Mouse (Mus musculus) stomach, embryonic 15.5 days (tissue): ENCODE results near the gene Shbg. TPM values are rescaled to one million over a fixed set of nuclear protein-coding genes. Genes with fewer than 3 reads are reported as not detected.
A peak's percentile ranks its signal among the peaks of the same experiment; 100 is the strongest.

Experiments
- ATAC-seq: fragments of 200-750 bp; cut with Nextera tagmentation; 2 replicates; pipeline ENCODE4 v1.8.0; 2017; ENCODE audit warnings: low read depth, moderate number of reproducible peaks, moderate TSS enrichment; ENCODE audit not compliant: insufficient read depth, low FRiP score
- H3K27ac ChIP-seq: fragments of 300-500 bp; sonication (generic); 2 replicates; pipeline ENCODE4 v1.5.1; 2015; ENCODE audit warnings: mild to moderate bottlenecking, inconsistent platforms
- H3K27me3 ChIP-seq: fragments of 300-500 bp; sonication (generic); replicated peaks from 2 replicates; pipeline ENCODE4 v1.6.1; 2015; ENCODE audit warnings: inconsistent platforms
- H3K36me3 ChIP-seq: fragments of 300-500 bp; sonication (generic); 2 replicates; pipeline ENCODE4 v1.6.1; 2015; ENCODE audit warnings: inconsistent platforms
- H3K4me1 ChIP-seq: fragments of 300-500 bp; sonication (generic); 2 replicates; pipeline ENCODE4 v1.6.1; 2015; ENCODE audit warnings: inconsistent platforms
- H3K4me2 ChIP-seq: fragments of 300-500 bp; sonication (generic); 2 replicates; pipeline ENCODE4 v1.6.1; 2015; ENCODE audit warnings: mild to moderate bottlenecking, inconsistent platforms
- H3K4me3 ChIP-seq: fragments of 300-500 bp; sonication (generic); replicated peaks from 2 replicates; pipeline ENCODE4 v1.5.1; 2015; ENCODE audit warnings: inconsistent platforms
- H3K9ac ChIP-seq: fragments of 300-500 bp; sonication (generic); 2 replicates; pipeline ENCODE4 v1.6.1; 2015; ENCODE audit warnings: inconsistent platforms
- H3K9me3 ChIP-seq: fragments of 300-500 bp; sonication (generic); 2 replicates; pipeline ENCODE4 v1.6.1; 2016; ENCODE audit warnings: inconsistent platforms
- WGBS: fragments of 180-500 bp; shearing (Covaris S2); methylation state at CpG from one replicate; pipeline ENCODE4 v1.1.7; 2015; 5-methylcytosine and 5-hydroxymethylcytosine counted together
- polyA plus RNA-seq: library from polyadenylated mRNA; unstranded; fragments of >200 nt; fragmentation: Nextera tagmentation; extraction: Ambion mirVana; gene quantifications from 2 replicates; pipeline ENCODE4 v1.2.1, GENCODE M21; 2015

Gene Shbg
- polyA plus RNA-seq, result 0.99 and 2.1 TPM in 2 replicates

DNA sequence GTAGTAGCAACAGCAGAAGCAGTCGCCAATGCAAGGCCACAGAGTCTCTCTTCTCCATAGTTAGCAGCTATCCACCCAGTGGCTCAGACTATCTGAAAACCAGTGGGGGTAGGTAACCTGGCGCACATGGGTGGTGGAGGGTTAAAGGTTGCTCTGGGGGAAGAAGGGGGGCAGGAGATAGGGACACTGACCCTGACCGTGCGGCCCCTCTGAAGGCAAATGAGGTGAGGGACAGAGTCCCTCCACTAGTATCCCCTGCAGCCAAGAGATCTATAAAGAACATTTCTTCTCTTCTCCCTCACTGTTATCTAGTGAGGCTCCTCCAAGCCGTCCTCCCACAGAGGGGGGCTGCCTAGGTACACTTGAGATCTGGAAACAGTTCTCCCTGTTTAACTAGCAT is at the start of gene Shbg:
Shbg (minus strand) TSS at position 101 of the 400 bp plus-strand sequence.
- WGBS, result 48% methylated on average over 5 of the region's 5 CpGs
- H3K9me3 ChIP-seq, result no peaks in the 10 kb centered on the region
- H3K4me3 ChIP-seq, result no peak within 1 kb of the TSS
- no peak within 1 kb of the TSS for H3K9ac ChIP-seq
- no peaks in the 10 kb centered on the region for H3K36me3 ChIP-seq
- no peaks in the 10 kb centered on the region for H3K27me3 ChIP-seq
- H3K4me2 ChIP-seq, result no peak within 1 kb of the TSS
- no peak for ATAC-seq
- no peak within 1 kb of the TSS for H3K27ac ChIP-seq
- 0 out of 2 replicates have a peak, but pooled peaks cover 9% of the 10 kb centered on the region for H3K4me1 ChIP-seq

DNA sequence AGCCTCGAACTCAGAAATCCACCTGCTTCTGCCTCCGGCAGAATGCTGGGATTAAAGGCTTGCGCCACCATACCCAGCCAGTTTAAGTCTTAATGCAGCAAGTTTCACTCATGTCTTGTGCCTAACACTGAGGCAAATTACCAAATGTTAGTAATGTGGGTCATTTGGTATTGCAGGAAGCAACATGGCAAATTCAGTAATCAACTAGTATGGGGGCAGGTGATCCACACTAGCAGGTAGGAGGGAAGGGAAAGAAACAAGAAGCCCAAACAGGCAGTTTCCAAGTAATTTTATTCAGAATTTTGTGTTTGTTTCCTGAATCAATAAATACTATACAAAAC is 48.9 kb upstream of the Shbg start:
- Histone ChIP-seq H3K4me2 (no peak overlapping the region), H3K27ac (peak overlapping the region; percentile 17; the same call in 1 of the 2 replicates), H3K36me3 (peaks cover 50% of the 10 kb centered on the region), H3K4me1 (peaks cover 20% of the 10 kb centered on the region), H3K27me3 (no peaks in the 10 kb centered on the region), H3K9me3 (no peaks in the 10 kb centered on the region), H3K9ac (no peak overlapping the region), H3K4me3 (no peak overlapping the region)
- WGBS, result 72% methylated on average over 3 of the region's 3 CpGs
- no peak for ATAC-seq

GRCm38 (mm10) chr11:69665961-69666664 is 48.4 kb upstream of the Shbg start, which contains the start of gene Cd68:
Gene Cd68, minus strand, starts transcription at chr11:69666153.
- peaks cover 50% of the 10 kb centered on the region for H3K36me3 ChIP-seq
- no peaks in the 10 kb centered on the region for H3K9me3 ChIP-seq
- 22% methylated on average over 7 of the region's 7 CpGs for WGBS
- peak within 1 kb of the TSS; percentile 8; the same call in 1 of the 2 replicates for H3K4me2 ChIP-seq
- no peak within 1 kb of the TSS for H3K4me3 ChIP-seq
- H3K4me1 ChIP-seq, result peaks cover 25% of the 10 kb centered on the region
- H3K27me3 ChIP-seq, result no peaks in the 10 kb centered on the region
- ATAC-seq, result no peak
- H3K9ac ChIP-seq, result no peak within 1 kb of the TSS
- H3K27ac ChIP-seq, result peak within 1 kb of the TSS; percentile 59; the same call in 1 of the 2 replicates

GRCm38 (mm10) chr11:69665457-69665960 is 47.8 kb upstream of the Shbg start:
- no peak overlapping the region for H3K9ac ChIP-seq
- peak overlapping the region; percentile 8; the same call in 1 of the 2 replicates for H3K4me2 ChIP-seq
- 68% methylated on average over 9 of the region's 9 CpGs for WGBS
- no peak overlapping the region for H3K4me3 ChIP-seq
- ATAC-seq, result no peak
- peaks cover 26% of the 10 kb centered on the region for H3K4me1 ChIP-seq
- no peaks in the 10 kb centered on the region for H3K27me3 ChIP-seq
- peak overlapping the region; percentile 59; the same call in 1 of the 2 replicates for H3K27ac ChIP-seq
- peaks cover 50% of the 10 kb centered on the region for H3K36me3 ChIP-seq
- no peaks in the 10 kb centered on the region for H3K9me3 ChIP-seq

- no peak for ATAC-seq
- no peaks in the 10 kb centered on the region for H3K27me3 ChIP-seq
- H3K4me3 ChIP-seq, result no peak overlapping the region
- H3K9me3 ChIP-seq, result no peaks in the 10 kb centered on the region
- peaks cover 22% of the 10 kb centered on the region for H3K4me1 ChIP-seq
- H3K4me2 ChIP-seq, result no peak overlapping the region
- 89% methylated on average over 7 of the region's 7 CpGs for WGBS
- H3K9ac ChIP-seq, result no peak overlapping the region
- peaks cover 50% of the 10 kb centered on the region for H3K36me3 ChIP-seq
- H3K27ac ChIP-seq, result no peak overlapping the region; the same call in 1 of the 2 replicates
These were observed 47.1 kb upstream of the Shbg start for GRCm38 (mm10) chr11:69664841-69665240.

GRCm38 (mm10) chr11:69663795-69664194 is 46.1 kb upstream of the Shbg start:
- ATAC-seq, result no peak
- Histone ChIP-seq H3K4me2 (no peak overlapping the region), H3K27me3 (no peaks in the 10 kb centered on the region), H3K36me3 (peaks cover 46% of the 10 kb centered on the region), H3K27ac (peak overlapping the region; percentile 98; the same call in 1 of the 2 replicates), H3K4me3 (no peak overlapping the region), H3K9me3 (no peaks in the 10 kb centered on the region), H3K4me1 (peaks cover 15% of the 10 kb centered on the region), H3K9ac (no peak overlapping the region)
- 75% methylated on average over 6 of the region's 6 CpGs for WGBS

GRCm38 (mm10) chr11:69662967-69663671 is 45.4 kb upstream of the Shbg start:
- no peaks in the 10 kb centered on the region for H3K27me3 ChIP-seq
- H3K4me1 ChIP-seq, result peaks cover 15% of the 10 kb centered on the region
- ATAC-seq, result no peak
- peak overlapping the region; percentile 61 for H3K4me3 ChIP-seq
- WGBS, result 59% methylated on average over 13 of the region's 13 CpGs
- peak overlapping the region; percentile 98 for H3K27ac ChIP-seq
- peak overlapping the region; percentile 18; the same call in 1 of the 2 replicates for H3K9ac ChIP-seq
- no peaks in the 10 kb centered on the region for H3K9me3 ChIP-seq
- peaks cover 46% of the 10 kb centered on the region for H3K36me3 ChIP-seq
- H3K4me2 ChIP-seq, result peak overlapping the region; percentile 55

GRCm38 (mm10) chr11:69662213-69662966 is 44.7 kb upstream of the Shbg start, which contains the start of gene Mpdu1:
Gene Mpdu1, minus strand, starts transcription at chr11:69662642.
- Histone ChIP-seq H3K9ac (peak within 1 kb of the TSS; percentile 50), H3K4me1 (peaks cover 15% of the 10 kb centered on the region), H3K9me3 (no peaks in the 10 kb centered on the region), H3K36me3 (peaks cover 39% of the 10 kb centered on the region), H3K4me3 (peak within 1 kb of the TSS; percentile 61), H3K27ac (peak within 1 kb of the TSS; percentile 98), H3K27me3 (no peaks in the 10 kb centered on the region), H3K4me2 (peak within 1 kb of the TSS; percentile 55)
- WGBS, result under 1% methylated on average over 48 of the region's 48 CpGs
- peak; percentile 96 for ATAC-seq

DNA sequence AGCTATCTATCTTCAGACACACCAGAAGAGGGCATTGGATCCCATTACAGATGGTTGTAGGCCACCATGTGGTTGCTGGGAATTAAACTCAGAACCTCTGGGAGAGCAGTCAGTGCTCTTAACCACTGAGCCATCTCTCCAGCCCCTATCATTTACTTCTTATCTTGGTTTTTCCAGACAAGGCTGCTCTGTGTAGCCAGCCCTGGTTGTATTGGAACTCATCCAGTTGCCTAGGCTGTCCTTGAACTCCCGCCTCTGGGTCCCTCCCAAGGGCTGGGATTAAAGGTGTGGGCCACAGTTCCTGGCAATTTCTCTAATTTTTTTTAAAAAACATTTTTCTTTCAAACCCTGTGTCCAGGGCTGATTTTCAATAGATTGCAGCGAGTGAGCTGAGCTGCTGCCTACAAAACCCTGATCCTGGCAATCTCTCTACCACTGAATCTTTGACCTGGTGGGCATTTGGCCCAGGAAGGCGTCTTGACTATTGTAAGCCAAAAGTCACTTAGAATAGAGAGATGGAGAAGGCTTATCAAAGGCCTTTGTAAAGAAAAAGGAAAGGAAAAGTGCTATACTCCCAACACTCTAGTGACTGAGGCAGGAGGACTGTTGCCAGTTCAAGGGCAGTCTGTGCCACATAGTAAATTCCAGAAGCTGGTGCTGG is 43.6 kb upstream of the Shbg start:
- H3K4me3 ChIP-seq, result peak overlapping the region; percentile 61
- H3K27ac ChIP-seq, result peak overlapping the region; percentile 98
- H3K4me2 ChIP-seq, result peak overlapping the region; percentile 55
- no peak for ATAC-seq
- 70% methylated on average over 3 of the region's 3 CpGs for WGBS
- H3K9me3 ChIP-seq, result no peaks in the 10 kb centered on the region
- H3K4me1 ChIP-seq, result peaks cover 18% of the 10 kb centered on the region
- peak overlapping the region; percentile 50 for H3K9ac ChIP-seq
- no peaks in the 10 kb centered on the region for H3K27me3 ChIP-seq
- peaks cover 43% of the 10 kb centered on the region for H3K36me3 ChIP-seq

- peak overlapping the region; percentile 0; the same call in 1 of the 2 replicates for H3K27ac ChIP-seq
- H3K4me1 ChIP-seq, result peaks cover 27% of the 10 kb centered on the region
- H3K36me3 ChIP-seq, result peaks cover 28% of the 10 kb centered on the region
- WGBS, result 79% methylated on average over 15 of the region's 15 CpGs
- H3K4me3 ChIP-seq, result no peak overlapping the region
- ATAC-seq, result no peak
- H3K9ac ChIP-seq, result no peak overlapping the region
- no peaks in the 10 kb centered on the region for H3K9me3 ChIP-seq
- H3K4me2 ChIP-seq, result no peak overlapping the region
- H3K27me3 ChIP-seq, result no peaks in the 10 kb centered on the region
These were observed 39.8 kb upstream of the Shbg start for GRCm38 (mm10) chr11:69657462-69657881.
